Mouse (Mus musculus): ENCODE measurements around the gene Cdx2.

The Cdx2 gene

GRCm38 (mm10) chr5:147292506-147293120, 14.5 kb downstream of the Cdx2 start:
- no peak for DNase-seq

- DNase-seq: no peak
Measured at GRCm38 (mm10) chr5:147291764-147292505, 15.1 kb downstream of the Cdx2 start.

- no peak for DNase-seq
Measured at GRCm38 (mm10) chr5:147284365-147284764, 22.7 kb downstream of the Cdx2 start.

- no peak for DNase-seq
Measured at GRCm38 (mm10) chr5:147277547-147277925, 29.5 kb downstream of the Cdx2 start.

GRCm38 (mm10) chr5:147276701-147277546, 30.1 kb downstream of the Cdx2 start:
- DNase-seq: no peak

GRCm38 (mm10) chr5:147275761-147276160, 31.3 kb downstream of the Cdx2 start:
- DNase-seq: no peak

- no peak for DNase-seq
Measured at GRCm38 (mm10) chr5:147274174-147275141, 32.6 kb downstream of the Cdx2 start.

GRCm38 (mm10) chr5:147272808-147273345, 34.2 kb downstream of the Cdx2 start:
- DNase-seq: no peak

GRCm38 (mm10) chr5:147272046-147272807, 34.8 kb downstream of the Cdx2 start:
- no peak for DNase-seq

GRCm38 (mm10) chr5:147270673-147271655, 36.1 kb downstream of the Cdx2 start:
- no peak for DNase-seq

GRCm38 (mm10) chr5:147269926-147270672, 37.0 kb downstream of the Cdx2 start, which contains the start of gene Pdx1:
Gene Pdx1, plus strand, starts transcription at chr5:147269959.
- DNase-seq: no peak

- no peak for DNase-seq
Measured at GRCm38 (mm10) chr5:147269371-147269770, 37.7 kb downstream of the Cdx2 start.

GRCm38 (mm10) chr5:147268728-147269127, 38.3 kb downstream of the Cdx2 start:
- no peak for DNase-seq

GRCm38 (mm10) chr5:147267434-147267833, 39.6 kb downstream of the Cdx2 start:
- no peak for DNase-seq

GRCm38 (mm10) chr5:147263945-147264344, 43.1 kb downstream of the Cdx2 start:
- no peak for DNase-seq

- DNase-seq: no peak
Measured at GRCm38 (mm10) chr5:147261899-147262541, 45.0 kb downstream of the Cdx2 start.

- DNase-seq: no peak
Measured at GRCm38 (mm10) chr5:147260778-147261177, 46.3 kb downstream of the Cdx2 start.

GRCm38 (mm10) chr5:147260189-147260588, 46.9 kb downstream of the Cdx2 start:
- no peak for DNase-seq

All from thymus, postnatal 14 days (tissue).